Mouse (Mus musculus) forebrain, embryonic 16.5 days (tissue): ENCODE results near the gene Vps39. TPM values are rescaled to one million over a fixed set of nuclear protein-coding genes. Genes with fewer than 3 reads are reported as not detected.

Experiments used
- ATAC-seq: fragments of 200-750 bp; cut with Nextera tagmentation; 2 replicates; pipeline ENCODE4 v1.8.0; 2017; ENCODE audit warnings: mild to moderate bottlenecking, moderate library complexity
- H3K27ac ChIP-seq: fragments of 300-500 bp; sonication (generic); 2 replicates; pipeline ENCODE4 v1.5.1; 2014; ENCODE audit warnings: low read length, control low read depth
- H3K27me3 ChIP-seq: fragments of 300-500 bp; sonication (generic); replicated peaks from 2 replicates; pipeline ENCODE4 v1.6.1; 2014; ENCODE audit warnings: low read length; ENCODE audit not compliant: control insufficient read depth, insufficient read depth
- H3K36me3 ChIP-seq: fragments of 300-500 bp; sonication (generic); 2 replicates; pipeline ENCODE4 v1.6.1; 2014; ENCODE audit not compliant: control insufficient read depth, insufficient read depth
- H3K4me1 ChIP-seq: fragments of 300-500 bp; sonication (generic); replicated peaks from 2 replicates; pipeline ENCODE4 v1.6.1; 2014; ENCODE audit warnings: low read length; ENCODE audit not compliant: control insufficient read depth, insufficient read depth
- H3K4me2 ChIP-seq: fragments of 300-500 bp; sonication (generic); 2 replicates; pipeline ENCODE4 v1.6.1; 2014; ENCODE audit warnings: mild to moderate bottlenecking, low read length, control low read depth
- H3K4me3 ChIP-seq: fragments of 300-500 bp; sonication (generic); replicated peaks from 2 replicates; pipeline ENCODE4 v1.5.1; 2014; ENCODE audit warnings: mild to moderate bottlenecking, low read length, control low read depth
- H3K9ac ChIP-seq: fragments of 300-500 bp; sonication (generic); replicated peaks from 2 replicates; pipeline ENCODE4 v1.6.1; 2014; ENCODE audit warnings: low read depth, low read length, control low read depth
- H3K9me3 ChIP-seq: fragments of 300-500 bp; sonication (generic); 2 replicates; pipeline ENCODE4 v1.6.1; 2016; ENCODE audit warnings: low read length; ENCODE audit not compliant: control insufficient read depth
- WGBS: fragments of 180-500 bp; shearing (Covaris S2); extraction: QIAGEN DNeasy Blood & Tissue Kit; methylation state at CpG from one replicate; pipeline ENCODE4 v1.1.7; 2014; 5-methylcytosine and 5-hydroxymethylcytosine counted together
- polyA plus RNA-seq: library from polyadenylated mRNA; unstranded; fragments of >200 nt; fragmentation: Nextera tagmentation; extraction: Ambion mirVana; gene quantifications from 2 replicates; pipeline ENCODE4 v1.2.1, GENCODE M21; 2015

Vps39 gene
- polyA plus RNA-seq, 1 experiment from 2014 or later, result 54.4 TPM

- WGBS, result 95% methylated on average over 3 of the region's 3 CpGs
- ATAC-seq, result no peak
- peaks cover 27% of the 10 kb centered on the region for H3K36me3 ChIP-seq
- H3K4me2 ChIP-seq, result no peak overlapping the region
- no peak overlapping the region for H3K4me3 ChIP-seq
- H3K4me1 ChIP-seq, result no peaks in the 10 kb centered on the region
- no peaks in the 10 kb centered on the region for H3K9me3 ChIP-seq
- no peak overlapping the region for H3K9ac ChIP-seq
- H3K27ac ChIP-seq, result no peak overlapping the region
- no peaks in the 10 kb centered on the region for H3K27me3 ChIP-seq
These were observed 13.6 kb upstream of the Vps39 start for GRCm38 (mm10) chr2:120366501-120366900.

GRCm38 (mm10) chr2:120360425-120360824, 7.5 kb upstream of the Vps39 start:
- Histone ChIP-seq H3K9me3 (no peaks in the 10 kb centered on the region), H3K4me1 (no peaks in the 10 kb centered on the region), H3K9ac (no peak overlapping the region), H3K4me3 (no peak overlapping the region), H3K36me3 (peaks cover 31% of the 10 kb centered on the region), H3K4me2 (no peak overlapping the region), H3K27ac (no peak overlapping the region), H3K27me3 (no peaks in the 10 kb centered on the region)
- no peak for ATAC-seq
- 76% methylated on average over 1 of the region's 1 CpGs for WGBS

GRCm38 (mm10) chr2:120351321-120351720, 1.6 kb downstream of the Vps39 start:
- Histone ChIP-seq H3K27ac (no peak overlapping the region), H3K9ac (no peak overlapping the region), H3K9me3 (no peaks in the 10 kb centered on the region), H3K4me3 (no peak overlapping the region), H3K4me2 (no peak overlapping the region), H3K36me3 (peaks cover 10% of the 10 kb centered on the region), H3K4me1 (peaks cover 13% of the 10 kb centered on the region), H3K27me3 (no peaks in the 10 kb centered on the region)
- 77% methylated on average over 5 of the region's 5 CpGs for WGBS
- ATAC-seq, result no peak

- Histone ChIP-seq H3K9ac (no peak overlapping the region), H3K4me2 (no peak overlapping the region), H3K27me3 (no peaks in the 10 kb centered on the region), H3K4me3 (no peak overlapping the region), H3K27ac (no peak overlapping the region), H3K36me3 (peaks cover 8% of the 10 kb centered on the region), H3K9me3 (no peaks in the 10 kb centered on the region), H3K4me1 (peaks cover 13% of the 10 kb centered on the region)
- ATAC-seq, result no peak
- 85% methylated on average over 9 of the region's 9 CpGs for WGBS
These were observed 4.8 kb downstream of the Vps39 start for GRCm38 (mm10) chr2:120348120-120348519.

- H3K4me3 ChIP-seq, result no peak overlapping the region
- peaks cover 23% of the 10 kb centered on the region for H3K36me3 ChIP-seq
- ATAC-seq, result no peak
- WGBS, result 90% methylated on average over 1 of the region's 1 CpGs
- no peaks in the 10 kb centered on the region for H3K27me3 ChIP-seq
- no peak overlapping the region for H3K9ac ChIP-seq
- H3K4me1 ChIP-seq, result no peaks in the 10 kb centered on the region
- H3K4me2 ChIP-seq, result no peak overlapping the region
- no peak overlapping the region for H3K27ac ChIP-seq
- no peaks in the 10 kb centered on the region for H3K9me3 ChIP-seq
These were observed 11.2 kb downstream of the Vps39 start for GRCm38 (mm10) chr2:120341741-120342140.

- H3K27me3 ChIP-seq, result no peaks in the 10 kb centered on the region
- no peak for ATAC-seq
- no peak overlapping the region for H3K9ac ChIP-seq
- no peak overlapping the region for H3K4me2 ChIP-seq
- WGBS, result 61% methylated on average over 2 of the region's 2 CpGs
- no peak overlapping the region for H3K4me3 ChIP-seq
- peaks cover 21% of the 10 kb centered on the region for H3K36me3 ChIP-seq
- H3K27ac ChIP-seq, result no peak overlapping the region
- no peaks in the 10 kb centered on the region for H3K9me3 ChIP-seq
- H3K4me1 ChIP-seq, result no peaks in the 10 kb centered on the region
These were observed 15.1 kb downstream of the Vps39 start for GRCm38 (mm10) chr2:120337886-120338285.

GRCm38 (mm10) chr2:120331575-120331974, 21.4 kb downstream of the Vps39 start:
- H3K27me3 ChIP-seq, result no peaks in the 10 kb centered on the region
- WGBS, result 87% methylated on average over 4 of the region's 4 CpGs

GRCm38 (mm10) chr2:120315077-120315476, 37.9 kb downstream of the Vps39 start:
- no peak for ATAC-seq
- Histone ChIP-seq H3K9ac (no peak overlapping the region), H3K4me2 (no peak overlapping the region), H3K4me1 (no peaks in the 10 kb centered on the region), H3K27me3 (no peaks in the 10 kb centered on the region), H3K4me3 (no peak overlapping the region), H3K36me3 (peaks cover 18% of the 10 kb centered on the region), H3K9me3 (no peaks in the 10 kb centered on the region), H3K27ac (no peak overlapping the region)
- WGBS, result 80% methylated on average over 4 of the region's 4 CpGs

More at GRCm38 (mm10) chr2:120331575-120331974, 21.4 kb downstream of the Vps39 start:
- Histone ChIP-seq H3K27ac (no peak overlapping the region), H3K36me3 (peaks cover 37% of the 10 kb centered on the region), H3K4me2 (no peak overlapping the region), H3K9ac (no peak overlapping the region), H3K9me3 (no peaks in the 10 kb centered on the region), H3K4me1 (no peaks in the 10 kb centered on the region), H3K4me3 (no peak overlapping the region)
- ATAC-seq, result no peak

GRCm38 (mm10) chr2:120314487-120314886, 38.5 kb downstream of the Vps39 start:
- WGBS, result 94% methylated on average over 4 of the region's 4 CpGs
- H3K4me3 ChIP-seq, result no peak overlapping the region

GRCm38 (mm10) chr2:120313976-120314375, 39.0 kb downstream of the Vps39 start, which contains the start of gene Pla2g4f:
Pla2g4f (minus strand) TSS chr2:120314165.
- Histone ChIP-seq H3K27me3 (no peaks in the 10 kb centered on the region), H3K9me3 (no peaks in the 10 kb centered on the region), H3K36me3 (peaks cover 15% of the 10 kb centered on the region), H3K4me2 (no peak within 1 kb of the TSS), H3K9ac (no peak within 1 kb of the TSS), H3K27ac (no peak within 1 kb of the TSS), H3K4me1 (no peaks in the 10 kb centered on the region), H3K4me3 (no peak within 1 kb of the TSS)
- no peak for ATAC-seq
- 64% methylated on average over 3 of the region's 3 CpGs for WGBS

More at GRCm38 (mm10) chr2:120314487-120314886, 38.5 kb downstream of the Vps39 start:
- no peak for ATAC-seq
- Histone ChIP-seq H3K9ac (no peak overlapping the region), H3K36me3 (peaks cover 18% of the 10 kb centered on the region), H3K27ac (no peak overlapping the region), H3K4me2 (no peak overlapping the region), H3K27me3 (no peaks in the 10 kb centered on the region), H3K9me3 (no peaks in the 10 kb centered on the region), H3K4me1 (no peaks in the 10 kb centered on the region)
